Mouse (Mus musculus) urinary bladder, postnatal 10 days (tissue): ENCODE data around the gene Cd28.
"Not testable (repeated sequence)": the region's sequence is repeated elsewhere in the genome, so short reads cannot be mapped to it uniquely, and the experiment has no call there.

ENCODE experiments used
- DNase-seq: peaks from one replicate; pipeline ENCODE4 v3.0.0; 2022; ENCODE audit warnings: low spot score

Cd28 gene

DNA sequence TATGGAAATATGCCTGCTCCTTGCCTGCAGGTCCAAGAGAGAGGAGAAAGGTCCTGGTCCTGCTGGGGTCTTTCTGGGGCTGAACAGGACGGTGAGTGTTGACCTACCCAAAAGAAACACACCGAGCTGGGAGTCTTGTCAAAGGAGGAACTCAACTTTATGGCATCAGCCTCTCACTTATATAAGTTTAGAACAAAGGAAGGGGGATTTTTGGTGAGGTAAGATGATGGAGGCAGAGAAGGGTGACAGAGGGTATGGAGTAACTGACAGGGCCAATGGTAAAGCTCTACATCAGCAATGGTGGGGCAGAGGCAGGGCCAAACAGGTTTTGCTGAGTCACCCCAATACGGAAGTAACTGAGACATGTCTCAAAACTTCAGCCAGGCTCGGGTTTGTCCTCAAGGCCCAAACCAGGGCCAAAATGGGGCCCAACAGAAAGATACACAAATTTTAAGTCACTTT, 84.6 kb downstream of the Cd28 start:
- no peak for DNase-seq

DNA sequence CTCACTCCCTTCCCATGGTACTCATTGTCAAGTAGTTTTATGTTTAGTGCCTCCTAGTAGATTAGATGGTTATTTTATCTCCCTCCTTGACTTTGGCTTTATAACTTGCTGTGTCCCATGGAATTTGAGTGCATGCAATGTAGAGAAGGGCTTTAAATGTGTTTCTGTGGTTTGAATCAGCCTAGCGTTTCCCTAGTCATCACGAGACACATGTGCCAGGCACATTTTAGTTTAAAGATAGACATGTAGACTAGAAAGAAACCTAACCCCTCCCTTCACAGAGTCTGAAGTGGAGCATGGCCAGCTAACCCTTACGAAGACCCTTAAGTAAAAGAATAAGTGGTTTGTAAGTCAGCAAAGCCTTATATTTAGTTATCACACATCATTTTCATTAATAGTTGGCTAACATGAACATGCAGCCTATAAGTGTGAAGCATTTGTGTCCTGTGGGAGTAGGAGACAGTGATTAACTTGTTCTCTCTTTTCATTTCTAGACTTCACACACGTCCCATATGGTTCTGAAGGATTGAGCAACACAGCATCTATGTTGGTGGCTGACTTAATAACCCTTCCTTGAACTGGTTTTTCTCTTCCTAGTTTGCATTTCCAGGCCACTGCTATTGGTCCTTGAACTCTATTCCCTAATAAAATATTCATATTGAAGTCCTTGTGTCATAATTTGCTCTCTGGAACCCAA, 86.7 kb downstream of the Cd28 start:
- no peak for DNase-seq

DNA sequence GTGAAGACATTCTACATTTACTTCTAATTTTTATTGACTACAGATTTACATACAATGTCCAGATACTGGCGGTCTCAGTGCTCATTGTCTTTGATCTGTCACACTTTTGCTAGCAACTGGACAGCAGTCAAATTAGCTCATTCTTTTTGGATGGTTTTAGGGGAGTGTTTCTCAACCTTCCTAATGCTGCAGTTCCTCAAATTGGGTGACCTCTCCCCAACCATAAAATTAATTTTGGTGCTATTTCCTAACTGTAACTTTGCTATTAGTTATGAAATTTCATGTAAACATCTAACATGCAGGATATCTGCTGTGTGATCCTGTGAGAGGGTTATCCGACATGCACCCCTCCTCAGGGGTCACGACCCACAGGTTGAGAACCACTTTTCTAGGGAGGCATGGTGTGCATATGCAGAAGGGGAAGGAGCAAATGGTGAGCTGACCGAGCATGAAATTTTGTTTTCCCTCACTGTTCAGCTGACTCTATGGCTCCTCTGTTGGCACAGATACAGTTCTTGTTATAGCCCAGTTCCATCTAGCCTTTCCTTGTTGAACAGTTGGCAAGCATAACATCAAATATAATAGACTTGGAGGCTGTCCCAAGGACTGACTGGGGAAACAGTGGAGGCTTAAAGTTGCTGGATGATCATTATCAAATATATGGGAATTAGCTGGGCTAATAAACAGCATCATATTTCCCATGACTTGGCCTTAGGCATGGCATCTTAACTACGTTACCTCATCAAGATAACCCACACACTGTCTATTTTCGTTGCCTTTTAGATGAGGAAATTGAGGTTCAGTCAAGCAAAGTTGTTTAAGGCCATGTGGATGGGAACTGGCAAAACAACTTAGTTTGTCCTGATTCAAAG, 87.5 kb downstream of the Cd28 start:
- no peak for DNase-seq

DNA sequence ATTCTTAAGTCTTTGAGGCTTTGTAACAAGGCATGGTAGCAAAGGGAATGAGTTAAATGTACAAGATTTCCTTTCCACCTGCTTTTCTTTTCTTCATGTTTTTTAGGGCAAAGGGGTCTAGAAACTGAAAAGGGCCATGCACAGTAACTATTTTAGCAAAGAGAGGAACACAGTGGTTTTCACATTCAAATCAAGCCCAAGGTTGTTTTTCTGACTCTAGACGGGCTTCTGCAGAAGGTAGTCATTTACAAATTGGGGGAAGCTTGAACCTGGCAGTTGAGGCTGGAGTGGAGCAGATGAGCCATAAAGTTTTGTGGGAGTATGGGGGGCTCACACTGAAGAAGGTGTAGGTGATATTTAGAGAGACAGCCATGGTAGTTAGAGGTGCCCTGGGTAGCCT, 88.6 kb downstream of the Cd28 start:
- DNase-seq = no peak

DNA sequence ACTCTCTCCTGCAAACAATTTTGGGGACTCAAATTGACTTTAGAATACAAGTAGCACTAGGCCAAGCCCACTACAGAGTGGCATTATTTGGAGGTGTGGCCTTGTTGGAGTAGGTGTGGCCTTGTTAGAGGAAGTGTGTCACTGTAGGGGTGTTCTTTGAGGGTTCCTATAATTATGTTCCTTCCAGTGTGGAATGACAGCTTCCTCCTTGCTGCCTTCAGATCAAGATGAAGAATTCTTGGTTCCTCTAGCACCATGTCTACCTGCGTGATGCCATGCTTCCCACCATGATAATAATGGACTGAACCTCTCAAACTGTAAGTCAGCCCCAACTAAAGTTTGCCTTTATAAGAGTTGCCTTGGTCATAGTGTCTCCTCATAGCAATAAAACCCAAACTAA, 91.1 kb downstream of the Cd28 start:
- DNase-seq = no peak

DNA sequence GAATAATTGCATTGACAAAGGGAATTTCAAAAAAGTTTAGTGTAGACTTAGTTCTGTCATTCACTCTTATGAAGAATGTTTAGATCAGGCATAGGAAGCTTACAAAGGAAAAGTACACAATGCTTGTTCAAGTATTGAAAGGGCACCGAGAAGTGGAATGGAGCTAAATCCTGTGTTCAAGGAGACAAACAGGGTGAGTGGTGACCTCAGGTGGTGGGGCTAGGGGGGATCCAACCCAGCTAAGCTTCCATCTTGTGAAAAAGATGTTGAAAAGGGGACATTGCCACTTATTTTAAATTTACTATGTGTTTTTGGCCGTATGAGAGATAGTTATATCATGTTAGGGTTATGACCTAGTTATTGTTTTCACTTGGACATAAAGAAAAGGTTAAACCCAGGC, 91.9 kb downstream of the Cd28 start:
- no peak for DNase-seq

DNA sequence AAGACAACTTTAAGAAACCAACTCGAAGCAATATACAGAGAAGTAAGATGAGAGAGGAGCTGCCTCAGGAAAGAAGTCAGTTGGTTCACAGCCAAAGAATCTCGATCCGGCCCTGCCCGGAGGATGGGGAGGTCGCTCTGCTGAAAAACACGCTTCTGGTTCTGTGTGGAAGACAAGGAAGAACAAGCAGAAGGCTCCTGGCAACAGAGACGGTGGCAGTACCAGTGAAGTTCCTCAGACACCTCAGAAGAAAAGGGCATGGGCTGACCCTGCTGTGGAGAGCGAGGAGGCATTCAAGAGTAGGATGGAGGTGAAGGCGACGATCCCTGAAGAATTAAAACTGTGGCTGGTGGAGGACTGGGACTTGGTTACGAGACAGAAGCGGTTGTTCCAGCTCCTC, 92.6 kb downstream of the Cd28 start:
- DNase-seq = no peak

DNA sequence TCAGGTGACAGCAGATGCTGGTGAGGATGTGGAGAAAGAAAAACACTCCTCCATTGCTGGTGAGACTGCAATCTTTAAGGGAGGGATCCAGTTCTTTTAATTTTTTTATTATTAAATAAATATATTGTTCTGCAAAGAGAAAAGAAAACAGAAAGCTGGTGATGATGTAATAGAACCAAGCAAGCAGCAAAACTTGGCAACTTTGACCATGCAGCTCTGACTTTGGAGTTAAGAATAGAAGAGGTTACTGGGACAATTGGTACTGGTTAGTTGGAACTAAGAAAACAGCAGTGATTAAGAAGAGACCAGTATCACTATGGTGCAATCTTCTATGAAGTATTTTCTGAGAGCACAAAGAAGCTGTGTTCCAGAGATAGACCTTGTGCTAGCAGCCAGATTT, 94.2 kb downstream of the Cd28 start:
- no peak for DNase-seq

DNA sequence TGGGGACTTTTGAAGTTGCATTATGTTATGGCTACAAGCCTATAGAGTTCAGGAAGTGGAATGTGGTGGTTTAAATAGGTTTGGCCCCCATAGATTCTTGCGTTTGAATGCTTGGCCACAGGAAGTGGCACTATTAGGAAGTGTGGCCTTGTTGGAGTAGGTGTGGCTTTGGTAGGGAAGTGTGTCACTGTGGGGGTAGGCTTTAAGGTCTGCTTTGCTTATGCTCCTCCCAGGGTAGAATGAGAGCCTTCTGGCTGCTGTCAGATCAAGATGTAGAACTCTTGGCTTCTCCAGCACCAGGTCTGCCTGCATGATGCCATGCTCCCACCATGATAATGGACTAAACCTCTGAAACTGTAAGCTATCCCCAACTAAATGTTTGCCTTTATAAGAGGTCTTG, 95.4 kb downstream of the Cd28 start:
- DNase-seq = no peak

DNA sequence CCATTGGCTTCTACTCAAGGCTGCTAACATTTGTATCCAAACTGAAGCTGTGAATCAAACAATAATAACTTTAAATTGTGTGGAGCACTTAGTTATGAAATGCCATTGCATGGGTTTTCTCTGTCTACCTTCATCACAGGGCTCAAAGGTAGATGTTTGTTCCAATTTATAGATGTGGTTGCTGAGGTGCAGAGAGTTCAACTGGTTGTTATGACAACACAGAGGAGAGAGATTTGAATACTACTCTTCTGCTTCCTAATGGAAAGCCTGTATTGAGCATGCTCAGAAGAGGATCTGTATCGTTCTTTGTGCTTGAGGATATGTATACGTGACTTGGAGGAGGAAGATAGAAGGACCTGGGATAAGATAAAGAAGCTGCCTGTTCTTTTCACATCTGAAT, 96.8 kb downstream of the Cd28 start:
- no peak for DNase-seq

DNA sequence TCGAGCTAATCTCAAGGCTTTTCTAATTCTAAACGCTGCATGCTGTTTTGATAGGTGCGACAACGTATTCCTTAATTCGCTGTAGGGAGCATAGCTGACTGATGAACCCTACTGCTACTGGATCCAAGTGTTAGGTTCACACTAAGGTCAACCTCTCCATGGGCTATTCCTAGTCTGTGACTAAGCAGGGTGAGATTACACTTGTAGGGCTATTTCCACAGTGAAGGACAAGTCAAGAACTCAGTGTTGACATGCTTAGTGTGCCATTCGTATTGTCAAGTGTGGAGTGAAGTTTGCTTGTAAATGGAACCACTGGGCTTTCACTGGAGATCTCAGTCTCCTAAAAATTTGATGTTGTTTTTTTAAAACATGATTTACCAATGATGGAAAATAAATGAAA, 99.3 kb downstream of the Cd28 start:
- no peak for DNase-seq

DNA sequence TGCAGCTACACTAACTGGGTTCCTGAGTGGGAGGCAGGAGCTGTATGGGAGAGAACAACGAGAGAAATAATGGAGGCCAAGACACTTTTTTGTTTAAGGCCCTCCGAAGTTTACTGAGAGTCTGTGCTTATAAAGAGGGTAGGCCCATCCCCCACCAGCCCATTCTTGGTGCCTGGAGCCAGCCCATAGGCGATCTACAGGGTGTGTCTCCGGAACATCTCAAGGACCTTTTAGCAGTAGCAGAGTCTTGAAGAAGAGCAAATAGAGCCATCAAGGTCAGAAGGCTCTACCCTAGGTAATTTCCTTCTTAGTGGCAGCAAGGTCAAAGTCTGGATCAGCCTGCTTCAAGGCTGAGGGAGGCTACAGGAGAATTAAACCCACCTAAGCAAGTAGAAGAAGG, 101.9 kb downstream of the Cd28 start:
- DNase-seq = not testable (repeated sequence)

DNA sequence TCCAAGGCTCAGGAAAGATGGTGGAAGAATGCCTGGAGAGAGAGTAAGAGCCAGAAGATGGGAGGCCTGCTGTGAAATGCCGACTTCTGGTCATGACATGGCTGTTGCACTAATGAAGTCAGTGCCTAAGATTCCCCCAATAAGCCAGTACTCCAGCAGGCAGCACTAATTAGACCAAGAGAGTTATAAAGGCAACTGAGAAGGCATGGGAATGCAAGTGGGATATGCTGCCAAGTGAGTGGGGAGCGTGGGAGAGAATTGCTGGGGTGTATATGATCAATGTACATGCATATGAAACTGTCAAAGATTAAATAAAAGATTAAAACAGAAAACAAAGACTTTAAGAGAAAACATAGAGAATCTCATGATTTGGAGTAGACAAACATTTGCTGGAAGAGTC, 103.4 kb downstream of the Cd28 start:
- DNase-seq = no peak

DNA sequence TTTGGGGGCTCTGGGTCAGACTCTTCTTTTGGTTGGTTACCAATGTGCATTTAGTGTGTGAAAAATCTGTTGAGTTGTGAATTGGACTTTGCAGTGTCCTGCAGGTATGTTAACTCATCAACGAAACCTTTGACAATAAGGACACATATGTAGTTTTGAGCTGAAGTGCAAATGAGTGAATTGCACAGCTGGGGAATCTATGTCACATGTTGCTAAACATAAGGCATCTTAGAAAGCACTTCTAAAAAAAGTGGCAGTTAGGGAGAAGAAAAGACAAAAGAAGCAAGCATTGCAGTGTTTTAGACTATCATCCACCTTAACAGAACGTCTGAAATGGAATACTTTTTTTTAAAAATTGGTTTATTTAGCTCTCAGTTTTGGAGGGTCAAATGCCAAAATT, 104.4 kb downstream of the Cd28 start:
- no peak for DNase-seq

DNA sequence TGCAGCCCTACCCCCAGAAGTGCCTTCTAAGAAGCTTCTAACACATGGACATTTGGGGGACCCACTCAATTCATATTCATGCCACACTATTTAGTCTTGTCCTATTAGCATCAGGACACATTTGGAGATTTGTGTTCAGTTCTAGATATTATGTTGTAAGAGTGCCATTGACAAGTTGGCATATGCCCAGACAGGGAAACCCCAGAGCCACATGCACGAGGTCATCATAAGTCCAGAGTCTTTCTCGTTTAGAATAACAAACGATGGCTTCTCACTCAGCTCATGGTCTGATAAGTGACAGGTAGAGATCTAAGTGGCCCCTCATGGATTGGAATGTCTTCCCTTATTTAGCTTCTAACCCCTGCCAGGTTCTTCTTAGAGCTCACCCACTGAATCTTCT, 105.0 kb downstream of the Cd28 start:
- DNase-seq = no peak
